Mouse (Mus musculus) adrenal gland, adult (tissue): ENCODE measurements around the gene Acbd3.

Experiments used
- DNase-seq, 2 experiments: peaks; one replicate each; pipeline ENCODE4 v3.0.0; 2022 to 2023; ENCODE audit warnings: low spot score in 1 of 2; ENCODE audit not compliant: inconsistent age in 2 of 2

Gene Acbd3

GRCm38 (mm10) chr1:180781250-180781649, 55.4 kb downstream of the Acbd3 start:
- DNase-seq = no peak

- peak in 1 of 2 experiments; percentile 69 for DNase-seq
These were observed 57.2 kb downstream of the Acbd3 start for GRCm38 (mm10) chr1:180782906-180783579.

- peak; percentile 59 to 79 for DNase-seq
These were observed 57.7 kb downstream of the Acbd3 start for GRCm38 (mm10) chr1:180783580-180783928.

- DNase-seq = no peak
These were observed 66.1 kb downstream of the Acbd3 start for GRCm38 (mm10) chr1:180791821-180792480.

- DNase-seq = no peak
These were observed 67.0 kb downstream of the Acbd3 start for GRCm38 (mm10) chr1:180792814-180793213.

GRCm38 (mm10) chr1:180793445-180794117, 67.7 kb downstream of the Acbd3 start:
- peak in 1 of 2 experiments; percentile 68 for DNase-seq

- peak; percentile 39 to 70 for DNase-seq
These were observed 68.3 kb downstream of the Acbd3 start for GRCm38 (mm10) chr1:180794170-180794569.

- no peak for DNase-seq
These were observed 72.8 kb downstream of the Acbd3 start for GRCm38 (mm10) chr1:180798660-180799059.

- DNase-seq = no peak
These were observed 73.4 kb downstream of the Acbd3 start for GRCm38 (mm10) chr1:180799253-180799652.

- DNase-seq = no peak
These were observed 74.2 kb downstream of the Acbd3 start for GRCm38 (mm10) chr1:180800022-180800421.

- no peak for DNase-seq
These were observed 75.0 kb downstream of the Acbd3 start for GRCm38 (mm10) chr1:180800814-180801213.

- peak in 1 of 2 experiments; percentile 70 for DNase-seq
These were observed 75.7 kb downstream of the Acbd3 start for GRCm38 (mm10) chr1:180801466-180801994.
